Mouse (Mus musculus) ovary, postnatal 14 days (tissue): ENCODE measurements around the gene Dyrk1a.

Source experiments
- DNase-seq: peaks from one replicate; pipeline ENCODE4 v3.0.0; 2022; ENCODE audit warnings: low spot score

The Dyrk1a gene

GRCm38 (mm10) chr16:94569229-94570176, at the start of gene Dyrk1a:
Gene Dyrk1a (plus strand): TSS chr16:94570010.
- DNase-seq = peak; percentile 97

GRCm38 (mm10) chr16:94523594-94524377, 46.0 kb upstream of the Dyrk1a start:
- no peak for DNase-seq

GRCm38 (mm10) chr16:94524691-94525090, 45.1 kb upstream of the Dyrk1a start:
- no peak for DNase-seq

GRCm38 (mm10) chr16:94525955-94526343, 43.9 kb upstream of the Dyrk1a start:
- DNase-seq = no peak

GRCm38 (mm10) chr16:94526344-94527151, 43.3 kb upstream of the Dyrk1a start, which contains the start of gene Vps26c:
Gene Vps26c (minus strand): TSS chr16:94526830.
- DNase-seq = peak; percentile 94

GRCm38 (mm10) chr16:94527152-94527534, 42.7 kb upstream of the Dyrk1a start:
- no peak for DNase-seq

GRCm38 (mm10) chr16:94527546-94527945, 42.3 kb upstream of the Dyrk1a start:
- DNase-seq = no peak

GRCm38 (mm10) chr16:94531268-94531667, 38.5 kb upstream of the Dyrk1a start:
- no peak for DNase-seq

GRCm38 (mm10) chr16:94533679-94534078, 36.1 kb upstream of the Dyrk1a start:
- no peak for DNase-seq

- no peak for DNase-seq
Measured at GRCm38 (mm10) chr16:94535716-94536115, 34.1 kb upstream of the Dyrk1a start.

- DNase-seq = peak; percentile 33
Measured at GRCm38 (mm10) chr16:94536417-94537158, 33.2 kb upstream of the Dyrk1a start.

- DNase-seq = no peak
Measured at GRCm38 (mm10) chr16:94537159-94537527, 32.7 kb upstream of the Dyrk1a start.

GRCm38 (mm10) chr16:94540140-94540539, 29.7 kb upstream of the Dyrk1a start:
- no peak for DNase-seq

GRCm38 (mm10) chr16:94542898-94543297, 26.9 kb upstream of the Dyrk1a start:
- DNase-seq = no peak

- no peak for DNase-seq
Measured at GRCm38 (mm10) chr16:94544540-94545105, 25.2 kb upstream of the Dyrk1a start.

GRCm38 (mm10) chr16:94545781-94546562, 23.8 kb upstream of the Dyrk1a start:
- no peak for DNase-seq

- no peak for DNase-seq
Measured at GRCm38 (mm10) chr16:94549813-94550212, 20.0 kb upstream of the Dyrk1a start.

GRCm38 (mm10) chr16:94551934-94552333, 17.9 kb upstream of the Dyrk1a start:
- DNase-seq = no peak

- DNase-seq = no peak
Measured at GRCm38 (mm10) chr16:94555346-94555745, 14.5 kb upstream of the Dyrk1a start.

GRCm38 (mm10) chr16:94556228-94556627, 13.6 kb upstream of the Dyrk1a start:
- no peak for DNase-seq
